Mouse (Mus musculus): ENCODE data around the gene Npff. TPM values are rescaled to one million over a fixed set of nuclear protein-coding genes. Genes with fewer than 3 reads are reported as not detected.

Gene Npff
- polyA plus RNA-seq, 1 experiment = 0.94 TPM

DNA sequence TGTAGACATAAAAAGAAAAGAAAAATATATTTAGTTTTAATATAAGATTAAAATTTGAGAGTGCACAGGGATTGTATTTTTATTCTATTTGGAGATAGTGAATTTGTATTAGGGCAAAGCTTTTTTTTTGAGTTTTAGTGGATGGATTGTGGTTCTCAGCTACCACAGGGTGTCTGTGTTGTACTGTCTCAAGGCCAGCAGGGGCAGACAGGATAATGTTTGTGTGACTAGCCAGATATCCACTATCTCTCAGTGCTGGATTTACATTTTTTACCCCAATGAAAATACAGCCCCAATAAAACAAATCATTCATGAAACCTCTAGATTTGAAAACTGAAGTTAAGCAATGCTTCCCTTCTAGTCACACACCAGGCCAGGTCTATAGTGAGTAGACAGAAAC is 32.8 kb upstream of the Npff start:
- H3K36me3 ChIP-seq (ENCODE audit: control insufficient read depth, insufficient read depth) = peaks cover 82% of the 10 kb centered on the region
- no peaks in the 10 kb centered on the region for H3K79me3 ChIP-seq (ENCODE audit: low read depth)
- no peaks in the 10 kb centered on the region for H3K27me3 ChIP-seq (ENCODE audit: control insufficient read depth, insufficient read depth, insufficient read length)
- TF ChIP-seq MAX (IDR thresholded peaks at IDR 0.05) (no peak), MYOD1 (IDR thresholded peaks at IDR 0.05; ENCODE audit: control insufficient read depth, insufficient read length, low read depth) (no peak), FOSL1 (IDR thresholded peaks at IDR 0.05; ENCODE audit: insufficient read depth, low read length, poor library complexity, severe bottlenecking) (no peak), CEBPB (IDR thresholded peaks at IDR 0.05; ENCODE audit: low read depth) (no peak), CTCF (IDR thresholded peaks at IDR 0.05; ENCODE audit: control insufficient read depth, insufficient read depth, insufficient read length) (no peak), USF1 (IDR thresholded peaks at IDR 0.05; ENCODE audit: low read depth) (no peak)
- no peaks in the 10 kb centered on the region for H3K79me2 ChIP-seq (ENCODE audit: control insufficient read depth, insufficient read depth)
- H3K4me3 ChIP-seq (ENCODE audit: insufficient read depth, poor library complexity, severe bottlenecking) = no peak overlapping the region
- no peak overlapping the region for H3ac ChIP-seq (ENCODE audit: control insufficient read depth, insufficient read length, low read depth)

DNA sequence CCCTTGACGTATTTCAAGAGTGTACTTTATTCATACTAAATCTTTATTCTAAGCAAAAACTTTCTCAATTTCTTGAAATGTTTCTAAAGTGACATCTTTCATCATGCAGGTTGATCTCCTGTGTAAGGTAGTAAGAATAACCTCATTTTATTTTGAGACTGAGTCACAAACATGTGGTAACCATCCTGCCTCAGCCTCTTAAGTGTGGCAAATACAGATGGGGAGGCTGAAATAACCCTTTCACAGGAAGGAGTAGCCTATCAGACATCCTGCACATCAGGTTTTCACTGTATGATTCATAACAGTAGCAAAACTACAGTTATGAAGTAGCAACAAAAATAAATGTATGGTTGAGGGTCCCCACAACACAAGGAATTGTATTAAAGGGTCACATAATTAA is 30.8 kb upstream of the Npff start:
- TF ChIP-seq CTCF (IDR thresholded peaks at IDR 0.05; ENCODE audit: control insufficient read depth, insufficient read depth, insufficient read length) (no peak), CEBPB (IDR thresholded peaks at IDR 0.05; ENCODE audit: low read depth) (no peak), FOSL1 (IDR thresholded peaks at IDR 0.05; ENCODE audit: insufficient read depth, low read length, poor library complexity, severe bottlenecking) (no peak), MAX (IDR thresholded peaks at IDR 0.05) (no peak)
- no peak overlapping the region for H3K4me3 ChIP-seq (ENCODE audit: insufficient read depth, poor library complexity, severe bottlenecking)
- no peaks in the 10 kb centered on the region for H3K27me3 ChIP-seq (ENCODE audit: control insufficient read depth, insufficient read depth, insufficient read length)
- H3K79me3 ChIP-seq (ENCODE audit: low read depth) = no peaks in the 10 kb centered on the region
- H3K79me2 ChIP-seq (ENCODE audit: control insufficient read depth, insufficient read depth) = no peaks in the 10 kb centered on the region
- peaks cover 86% of the 10 kb centered on the region for H3K36me3 ChIP-seq (ENCODE audit: control insufficient read depth, insufficient read depth)
- H3ac ChIP-seq (ENCODE audit: control insufficient read depth, insufficient read length, low read depth) = no peak overlapping the region

- H3K27me3 ChIP-seq (ENCODE audit: control insufficient read depth, insufficient read depth, insufficient read length) = no peaks in the 10 kb centered on the region
- no peak for TF ChIP-seq USF1 (IDR thresholded peaks at IDR 0.05; ENCODE audit: low read depth)
- TF ChIP-seq MAX (IDR thresholded peaks at IDR 0.05) = no peak
- TF ChIP-seq MYOD1 (IDR thresholded peaks at IDR 0.05; ENCODE audit: control insufficient read depth, insufficient read length, low read depth) = no peak
- TF ChIP-seq FOSL1 (IDR thresholded peaks at IDR 0.05; ENCODE audit: insufficient read depth, low read length, poor library complexity, severe bottlenecking) = no peak
- no peak for TF ChIP-seq CTCF (IDR thresholded peaks at IDR 0.05; ENCODE audit: control insufficient read depth, insufficient read depth, insufficient read length)
- H3K36me3 ChIP-seq (ENCODE audit: control insufficient read depth, insufficient read depth) = peaks cover 78% of the 10 kb centered on the region
- no peaks in the 10 kb centered on the region for H3K79me2 ChIP-seq (ENCODE audit: control insufficient read depth, insufficient read depth)
- H3ac ChIP-seq (ENCODE audit: control insufficient read depth, insufficient read length, low read depth) = no peak overlapping the region
- H3K4me3 ChIP-seq (ENCODE audit: insufficient read depth, poor library complexity, severe bottlenecking) = no peak overlapping the region
- no peaks in the 10 kb centered on the region for H3K79me3 ChIP-seq (ENCODE audit: low read depth)
These were observed 27.9 kb upstream of the Npff start for GRCm38 (mm10) chr15:102552599-102552998.

- TF ChIP-seq MYOD1 (IDR thresholded peaks at IDR 0.05; ENCODE audit: control insufficient read depth, insufficient read length, low read depth) = no peak
- no peak for TF ChIP-seq USF1 (IDR thresholded peaks at IDR 0.05; ENCODE audit: low read depth)
- no peak for TF ChIP-seq FOSL1 (IDR thresholded peaks at IDR 0.05; ENCODE audit: insufficient read depth, low read length, poor library complexity, severe bottlenecking)
- TF ChIP-seq MYOG (IDR thresholded peaks at IDR 0.05; ENCODE audit: control insufficient read depth, extremely low read depth, insufficient read length) = no peak
- no peak for TF ChIP-seq CTCF (IDR thresholded peaks at IDR 0.05; ENCODE audit: control insufficient read depth, insufficient read depth, insufficient read length)
- no peak for TF ChIP-seq MAX (IDR thresholded peaks at IDR 0.05)
- no peak overlapping the region for H3ac ChIP-seq (ENCODE audit: control insufficient read depth, insufficient read length, low read depth)
- no peak overlapping the region for H3K4me3 ChIP-seq (ENCODE audit: insufficient read depth, poor library complexity, severe bottlenecking)
- no peaks in the 10 kb centered on the region for H3K79me2 ChIP-seq (ENCODE audit: control insufficient read depth, insufficient read depth)
- no peaks in the 10 kb centered on the region for H3K79me3 ChIP-seq (ENCODE audit: low read depth)
- H3K36me3 ChIP-seq (ENCODE audit: control insufficient read depth, insufficient read depth) = peaks cover 76% of the 10 kb centered on the region
- no peaks in the 10 kb centered on the region for H3K27me3 ChIP-seq (ENCODE audit: control insufficient read depth, insufficient read depth, insufficient read length)
These were observed 22.7 kb upstream of the Npff start for GRCm38 (mm10) chr15:102547478-102547877.

GRCm38 (mm10) chr15:102546677-102547427 is 22.1 kb upstream of the Npff start:
- Histone ChIP-seq H3K27me3 (ENCODE audit: control insufficient read depth, insufficient read depth, insufficient read length) (no peaks in the 10 kb centered on the region), H3K36me3 (ENCODE audit: control insufficient read depth, insufficient read depth) (peaks cover 76% of the 10 kb centered on the region), H3ac (ENCODE audit: control insufficient read depth, insufficient read length, low read depth) (no peak overlapping the region), H3K4me3 (ENCODE audit: insufficient read depth, poor library complexity, severe bottlenecking) (no peak overlapping the region), H3K79me2 (ENCODE audit: control insufficient read depth, insufficient read depth) (no peaks in the 10 kb centered on the region), H3K79me3 (ENCODE audit: low read depth) (no peaks in the 10 kb centered on the region)
- no peak for TF ChIP-seq MYOG (IDR thresholded peaks at IDR 0.05; ENCODE audit: control insufficient read depth, extremely low read depth, insufficient read length)
- TF ChIP-seq CEBPB (IDR thresholded peaks at IDR 0.05; ENCODE audit: low read depth) = no peak
- no peak for TF ChIP-seq CTCF (IDR thresholded peaks at IDR 0.05; ENCODE audit: control insufficient read depth, insufficient read depth, insufficient read length)
- TF ChIP-seq USF1 (IDR thresholded peaks at IDR 0.05; ENCODE audit: low read depth) = no peak
- TF ChIP-seq FOSL1 (IDR thresholded peaks at IDR 0.05; ENCODE audit: insufficient read depth, low read length, poor library complexity, severe bottlenecking) = no peak
- no peak for TF ChIP-seq MYOD1 (IDR thresholded peaks at IDR 0.05; ENCODE audit: control insufficient read depth, insufficient read length, low read depth)
- no peak for TF ChIP-seq MAX (IDR thresholded peaks at IDR 0.05)

- no peak overlapping the region for H3K4me3 ChIP-seq (ENCODE audit: insufficient read depth, poor library complexity, severe bottlenecking)
- H3K27me3 ChIP-seq (ENCODE audit: control insufficient read depth, insufficient read depth, insufficient read length) = no peaks in the 10 kb centered on the region
- no peaks in the 10 kb centered on the region for H3K79me2 ChIP-seq (ENCODE audit: control insufficient read depth, insufficient read depth)
- peaks cover 76% of the 10 kb centered on the region for H3K36me3 ChIP-seq (ENCODE audit: control insufficient read depth, insufficient read depth)
- H3K79me3 ChIP-seq (ENCODE audit: low read depth) = no peaks in the 10 kb centered on the region
- H3ac ChIP-seq (ENCODE audit: control insufficient read depth, insufficient read length, low read depth) = no peak overlapping the region
- TF ChIP-seq CEBPB (IDR thresholded peaks at IDR 0.05; ENCODE audit: low read depth) (no peak), CTCF (IDR thresholded peaks at IDR 0.05; ENCODE audit: control insufficient read depth, insufficient read depth, insufficient read length) (no peak), USF1 (IDR thresholded peaks at IDR 0.05; ENCODE audit: low read depth) (no peak)
These were observed 21.5 kb upstream of the Npff start for GRCm38 (mm10) chr15:102546246-102546645.

Data from C2C12 (cell line).